In the genomic region with DNA sequence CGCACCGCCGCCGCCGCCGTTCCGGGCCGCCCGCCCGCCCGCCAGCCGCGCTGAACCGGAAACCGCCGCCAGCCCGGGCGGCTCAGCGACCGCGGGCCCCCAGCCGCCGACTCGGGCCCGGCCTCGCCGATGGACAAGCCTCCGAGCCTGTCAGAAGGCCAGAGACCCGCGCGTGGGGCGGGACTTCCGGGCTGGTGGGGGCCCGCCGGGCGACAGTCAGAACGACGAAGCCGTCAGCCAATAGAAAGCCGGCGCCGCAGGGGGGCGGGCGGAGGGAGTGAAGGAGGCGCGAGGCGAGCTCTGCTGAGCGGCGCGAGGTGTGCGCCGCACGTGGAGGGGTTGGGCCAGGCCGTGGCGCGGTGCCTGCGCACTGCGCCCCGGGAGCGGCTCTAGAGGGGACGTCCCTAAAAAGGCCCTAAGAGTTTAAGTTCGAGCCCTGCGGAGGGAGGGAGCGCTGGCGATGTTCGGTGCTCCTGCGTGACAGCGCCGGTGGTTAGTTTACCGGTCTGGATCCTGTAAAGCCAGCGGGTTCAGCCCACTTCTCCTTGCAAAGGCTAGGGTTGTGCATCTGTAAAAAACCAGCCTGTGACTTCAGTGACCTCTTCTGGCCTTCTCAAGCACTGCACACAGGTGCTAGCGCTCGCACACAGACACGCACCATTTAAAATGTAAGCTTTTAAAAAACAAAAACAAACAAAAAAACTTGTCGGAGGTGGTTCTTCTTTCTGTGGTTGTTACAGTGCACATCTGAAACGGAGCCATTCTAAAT, we compare ENCODE assay signal across 8 mouse cellular contexts. TPM values are rescaled to one million over a fixed set of nuclear protein-coding genes. Genes with fewer than 3 reads are reported as not detected.
DNase-seq lines count a peak whose midpoint lies in the region; ATAC-seq lines count a peak whose summit lies in the region.

Mllt1 (minus strand) TSS at position 53 of the 769 bp plus-strand sequence.

- intact Hi-C loops in gastrocnemius, postnatal 14 days (cut with DNase I; ENCODE audit: low total_unique reads), result loop anchor here (5.0 kb wide), 1 partner anchor 38 kb away; no protein-coding TSS in a partner anchor
- intact Hi-C loops in left cerebral cortex, postnatal 10 days (cut with DNase I), result loop anchor here (1.0 to 5.0 kb wide), 2 partner anchors 38 to 123 kb away; no protein-coding TSS in a partner anchor

- peak; percentile 99 to 100 for DNase-seq in adrenal gland, adult (ENCODE audit: inconsistent age in 2 of 2, low spot score in 1 of 2)
- DNase-seq in embryo, embryonic 10.5 days (ENCODE audit: low spot score), result peak; percentile 98
- DNase-seq in gastrocnemius, postnatal 14 days, result peak; percentile 99
- DNase-seq in left cerebral cortex, postnatal 10 days (ENCODE audit: extremely low spot score in 1 of 2, low spot score in 2 of 2), result peak; percentile 97 to 100
- DNase-seq in right cerebral cortex, postnatal 25 days, result peak; percentile 100
- DNase-seq in urinary bladder, postnatal 4 days (ENCODE audit: low spot score in 2 of 2), result peak; percentile 99

- peak; percentile 99 for ATAC-seq in inflammation-experienced regulatory T-cells, adult 6 months
- ATAC-seq in megakaryocyte-erythroid progenitor cell, adult 5-6 weeks (replicated peaks; ENCODE audit: low FRiP score, low TSS enrichment, poor library complexity, severe bottlenecking), result peak; percentile 94

RNA-seq across cellular contexts. Expression of gene Mllt1, which starts in this region (rescaled TPM):
- 10 to 100 TPM; 13.9 to 17.1 TPM for total RNA-seq in gastrocnemius, postnatal 14 days (2021)
- polyA plus RNA-seq in inflammation-experienced regulatory T-cells, adult 6 months (2017; shearing (Covaris generic)), result 1 to 10 TPM; 5.4 to 6.2 (median 5.6) TPM
- 10 to 100 TPM; 66.2 to 78.3 TPM for total RNA-seq in left cerebral cortex, postnatal 10 days (2021)
- total RNA-seq in megakaryocyte-erythroid progenitor cell, adult 5-6 weeks (2014; fragmentation: Nextera tagmentation), result 24.1 and 33.2 TPM in 2 replicates
- 12.2 and 17.3 TPM in 2 replicates for total RNA-seq in megakaryocyte-erythroid progenitor cell, adult 5-6 weeks (2017)

Comparison
In these comparisons a context has a peak if more than half of its experiments do, and no peak if none do; other contexts are left out.
1. Peak in every context shown above with its lines: DNase-seq and ATAC-seq.